Mouse (Mus musculus): ENCODE measurements around the gene Tbc1d8. TPM values are rescaled to one million over a fixed set of nuclear protein-coding genes. Genes with fewer than 3 reads are reported as not detected.
A peak's percentile ranks its signal among the peaks of the same experiment; 100 is the strongest.

Gene Tbc1d8
- polyA plus RNA-seq, 1 experiment from 2014 or later, result 5.0 TPM

DNA sequence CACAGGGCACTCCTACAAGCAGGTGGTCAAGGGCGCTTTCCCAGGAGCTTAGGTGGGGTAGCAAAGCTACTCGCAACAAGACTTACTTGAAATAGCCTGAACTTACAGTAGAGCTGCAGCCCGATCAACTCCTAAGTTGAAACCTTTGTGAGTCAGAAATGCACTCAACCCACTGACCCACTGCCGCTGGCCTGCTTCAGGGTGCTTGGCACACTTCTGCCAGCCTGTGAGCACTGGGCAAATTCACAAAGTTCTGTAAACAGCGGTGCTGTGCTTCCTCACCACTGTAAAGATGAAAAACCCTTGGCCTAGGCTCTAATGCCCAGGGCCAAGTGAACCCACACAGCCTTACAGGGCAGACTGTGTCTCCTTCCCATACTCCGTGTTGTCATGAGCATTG lies 57.6 kb downstream of the Tbc1d8 start:
- Histone ChIP-seq H3K27ac (replicated peaks) (no peak overlapping the region), H3K9ac (no peak overlapping the region), H3K4me3 (replicated peaks) (no peak overlapping the region), H3K27me3 (no peaks in the 10 kb centered on the region), H3K9me3 (replicated peaks) (no peaks in the 10 kb centered on the region), H3K4me1 (replicated peaks) (peaks cover 11% of the 10 kb centered on the region; the same call in 1 of the 2 replicates), H3K36me3 (replicated peaks) (no peaks in the 10 kb centered on the region; the same call in 1 of the 2 replicates), H3K4me2 (no peak overlapping the region)
- 83% methylated on average over 6 of the region's 6 CpGs for WGBS (ENCODE audit: insufficient replicate concordance)
- ATAC-seq (ENCODE audit: insufficient read depth), result no peak

DNA sequence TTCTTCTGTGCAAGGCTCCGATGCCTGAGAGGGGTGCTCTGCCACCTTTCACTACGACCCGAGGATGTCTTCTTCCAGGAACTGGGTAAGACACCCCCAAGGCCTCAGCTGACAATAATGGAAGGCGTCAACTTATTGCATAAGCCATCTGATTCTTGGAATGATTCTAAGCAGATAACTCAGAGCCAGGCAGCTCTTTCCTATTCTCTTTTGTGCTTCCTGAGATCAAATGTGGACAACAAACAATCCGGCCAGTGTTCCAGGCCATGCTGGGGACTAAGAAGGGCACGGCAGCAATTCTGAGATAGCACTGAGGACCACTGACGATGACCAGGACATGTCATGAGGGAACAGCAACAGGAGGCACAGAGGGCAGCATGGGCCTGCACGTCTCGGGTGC lies 59.7 kb downstream of the Tbc1d8 start:
- no peak overlapping the region for H3K9ac ChIP-seq
- no peak for ATAC-seq (ENCODE audit: insufficient read depth)
- WGBS (ENCODE audit: insufficient replicate concordance), result 65% methylated on average over 9 of the region's 9 CpGs
- H3K27me3 ChIP-seq, result no peaks in the 10 kb centered on the region
- H3K4me2 ChIP-seq, result no peak overlapping the region
- H3K9me3 ChIP-seq (replicated peaks), result no peaks in the 10 kb centered on the region
- peaks cover 11% of the 10 kb centered on the region; the same call in 1 of the 2 replicates for H3K4me1 ChIP-seq (replicated peaks)
- no peak overlapping the region for H3K27ac ChIP-seq (replicated peaks)
- no peaks in the 10 kb centered on the region for H3K36me3 ChIP-seq (replicated peaks)
- no peak overlapping the region for H3K4me3 ChIP-seq (replicated peaks)

DNA sequence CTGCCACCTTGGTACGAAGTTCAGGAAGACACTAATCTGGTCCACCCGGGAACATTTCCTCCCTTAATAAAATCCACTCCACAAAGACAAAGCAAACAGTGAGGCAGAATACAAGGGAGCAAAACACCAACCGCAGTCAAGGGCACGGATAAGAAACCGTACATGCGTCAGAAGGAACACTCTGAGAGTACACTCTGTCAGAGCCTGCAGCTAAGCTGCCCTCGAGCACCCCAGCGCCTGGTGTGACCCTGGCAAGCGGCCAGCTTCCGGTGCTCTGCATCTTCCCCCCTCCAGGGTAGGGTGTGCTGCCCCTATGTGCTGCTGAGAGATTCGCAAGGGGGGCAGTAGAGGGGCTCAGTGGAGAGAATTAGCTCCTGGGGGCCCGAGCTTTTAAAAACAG lies 60.7 kb downstream of the Tbc1d8 start:
- WGBS (ENCODE audit: insufficient replicate concordance), result 33% methylated on average over 12 of the region's 12 CpGs

DNA sequence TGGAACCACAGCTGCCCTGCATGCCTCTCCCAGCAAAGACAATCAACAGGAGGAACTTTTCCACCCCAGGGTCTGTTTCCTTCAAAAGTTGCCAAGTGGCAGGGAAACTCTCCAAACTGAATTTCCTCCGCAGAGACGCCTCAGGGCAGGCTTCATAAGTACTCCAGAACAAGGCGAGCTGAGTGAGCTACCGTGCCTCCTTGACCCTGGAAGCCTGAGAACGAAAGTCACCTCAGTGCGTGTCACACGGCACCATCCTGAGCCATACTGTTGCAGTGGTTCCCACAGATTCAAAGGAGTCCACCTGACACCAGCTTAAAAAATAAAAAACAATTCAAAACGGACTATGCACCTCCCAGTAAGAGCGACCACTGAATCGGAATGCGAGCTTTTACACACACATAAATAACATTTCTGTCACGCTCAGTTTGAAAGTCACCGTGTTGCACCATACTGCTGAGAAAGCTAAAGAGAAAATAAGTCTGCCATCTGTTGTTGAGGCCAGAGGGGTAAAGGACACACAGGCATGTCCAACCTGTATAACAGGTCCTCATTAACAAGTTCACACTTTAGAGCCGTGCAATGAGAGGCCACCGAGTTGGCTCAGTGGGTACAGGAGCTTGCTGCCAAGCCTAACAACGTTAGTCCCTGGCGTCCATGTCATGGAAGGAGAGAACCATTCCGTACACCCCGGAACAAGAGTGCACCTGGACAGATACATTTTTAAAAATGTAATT lies 68.3 kb downstream of the Tbc1d8 start:
- Histone ChIP-seq H3K27ac (replicated peaks) (no peak overlapping the region), H3K27me3 (no peaks in the 10 kb centered on the region), H3K9me3 (replicated peaks) (no peaks in the 10 kb centered on the region), H3K4me1 (replicated peaks) (peaks cover 20% of the 10 kb centered on the region), H3K9ac (no peak overlapping the region), H3K36me3 (replicated peaks) (no peaks in the 10 kb centered on the region), H3K4me2 (no peak overlapping the region), H3K4me3 (replicated peaks) (no peak overlapping the region)
- WGBS (ENCODE audit: insufficient replicate concordance), result 85% methylated on average over 19 of the region's 19 CpGs
- ATAC-seq (ENCODE audit: insufficient read depth), result no peak

More for the DNA sequence above, 60.7 kb downstream of the Tbc1d8 start:
- no peak overlapping the region for H3K4me3 ChIP-seq (replicated peaks)
- no peak overlapping the region for H3K27ac ChIP-seq (replicated peaks)
- H3K4me1 ChIP-seq (replicated peaks), result peaks cover 11% of the 10 kb centered on the region; the same call in 1 of the 2 replicates
- H3K36me3 ChIP-seq (replicated peaks), result no peaks in the 10 kb centered on the region
- no peaks in the 10 kb centered on the region for H3K9me3 ChIP-seq (replicated peaks)
- H3K4me2 ChIP-seq, result no peak overlapping the region
- H3K9ac ChIP-seq, result no peak overlapping the region
- no peak for ATAC-seq (ENCODE audit: insufficient read depth)
- no peaks in the 10 kb centered on the region for H3K27me3 ChIP-seq

DNA sequence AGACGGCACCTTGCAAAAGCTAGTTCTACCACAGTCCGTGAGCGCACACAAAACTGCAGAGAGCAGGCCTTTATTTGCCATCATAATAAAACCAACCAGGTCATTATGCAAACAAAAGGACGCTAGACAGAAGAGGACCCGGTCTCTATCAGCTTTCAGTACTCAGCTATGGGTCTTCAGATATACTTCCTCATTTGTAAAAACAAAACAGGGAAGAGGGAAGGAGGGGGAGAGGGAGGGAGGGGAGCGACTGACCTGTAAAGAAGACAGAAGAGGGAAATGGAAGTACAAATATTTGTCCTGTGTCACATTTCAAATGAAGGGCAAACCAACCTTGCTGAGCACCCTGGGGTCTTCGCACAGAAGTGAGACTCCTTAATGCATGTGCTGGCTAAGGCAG lies 69.9 kb downstream of the Tbc1d8 start:
- Histone ChIP-seq H3K4me3 (replicated peaks) (no peak overlapping the region), H3K27me3 (no peaks in the 10 kb centered on the region), H3K4me2 (0 out of 2 replicates have a peak overlapping the region, but pooled peaks have one; percentile 13), H3K36me3 (replicated peaks) (no peaks in the 10 kb centered on the region), H3K9me3 (replicated peaks) (no peaks in the 10 kb centered on the region), H3K27ac (replicated peaks) (no peak overlapping the region), H3K4me1 (replicated peaks) (peaks cover 24% of the 10 kb centered on the region), H3K9ac (no peak overlapping the region)
- ATAC-seq (ENCODE audit: insufficient read depth), result no peak
- WGBS (ENCODE audit: insufficient replicate concordance), result 44% methylated on average over 7 of the region's 7 CpGs

DNA sequence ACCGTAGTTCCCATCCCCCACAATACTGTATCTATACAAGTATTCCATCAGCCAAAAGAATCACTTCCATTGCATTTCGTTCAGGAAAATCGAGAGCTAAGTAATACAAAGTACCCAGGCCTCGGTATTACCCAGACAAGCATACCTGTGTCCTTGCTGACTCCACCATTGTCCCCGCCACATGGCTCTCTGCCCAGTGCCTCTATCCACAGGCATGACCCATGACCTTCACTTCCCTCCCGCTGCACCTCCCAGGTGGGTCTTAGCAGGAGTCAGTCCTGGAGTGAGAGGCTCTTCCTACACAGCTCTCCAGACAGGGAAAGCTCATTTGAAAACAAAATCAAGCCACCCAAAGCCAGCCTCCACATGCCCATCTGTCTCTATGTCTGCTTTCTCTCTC lies 70.4 kb downstream of the Tbc1d8 start:
- Histone ChIP-seq H3K36me3 (replicated peaks) (no peaks in the 10 kb centered on the region), H3K4me3 (replicated peaks) (no peak overlapping the region), H3K4me2 (0 out of 2 replicates have a peak overlapping the region, but pooled peaks have one; percentile 13), H3K9ac (no peak overlapping the region), H3K27me3 (no peaks in the 10 kb centered on the region), H3K27ac (replicated peaks) (no peak overlapping the region), H3K4me1 (replicated peaks) (peaks cover 24% of the 10 kb centered on the region), H3K9me3 (replicated peaks) (no peaks in the 10 kb centered on the region)
- WGBS (ENCODE audit: insufficient replicate concordance), result 76% methylated on average over 6 of the region's 6 CpGs
- ATAC-seq (ENCODE audit: insufficient read depth), result no peak

DNA sequence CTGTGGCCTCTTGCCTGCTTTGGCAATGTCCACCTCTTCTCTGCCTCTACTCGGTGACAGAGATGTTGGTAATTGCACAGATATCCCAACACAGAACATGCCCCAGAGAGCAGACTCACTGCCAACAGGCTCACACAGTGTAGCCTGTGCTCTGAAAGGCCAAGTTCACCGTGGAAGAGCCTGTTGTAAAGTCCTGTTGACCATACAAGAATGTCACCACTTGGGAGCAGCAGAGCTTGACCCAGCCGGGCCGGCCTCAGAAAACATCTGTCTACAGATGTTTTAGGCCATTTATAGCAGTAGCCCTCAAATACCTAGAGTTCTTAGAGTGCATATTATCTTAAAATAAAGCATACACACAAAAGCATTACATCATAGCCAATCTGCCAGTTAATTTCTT lies 71.4 kb downstream of the Tbc1d8 start:
- peaks cover 24% of the 10 kb centered on the region for H3K4me1 ChIP-seq (replicated peaks)
- H3K9ac ChIP-seq, result no peak overlapping the region
- H3K4me2 ChIP-seq, result no peak overlapping the region
- ATAC-seq (ENCODE audit: insufficient read depth), result no peak
- no peak overlapping the region for H3K4me3 ChIP-seq (replicated peaks)
- no peaks in the 10 kb centered on the region for H3K27me3 ChIP-seq
- H3K9me3 ChIP-seq (replicated peaks), result no peaks in the 10 kb centered on the region
- WGBS (ENCODE audit: insufficient replicate concordance), result 69% methylated on average over 4 of the region's 4 CpGs
- H3K36me3 ChIP-seq (replicated peaks), result peaks cover 10% of the 10 kb centered on the region
- H3K27ac ChIP-seq (replicated peaks), result no peak overlapping the region

DNA sequence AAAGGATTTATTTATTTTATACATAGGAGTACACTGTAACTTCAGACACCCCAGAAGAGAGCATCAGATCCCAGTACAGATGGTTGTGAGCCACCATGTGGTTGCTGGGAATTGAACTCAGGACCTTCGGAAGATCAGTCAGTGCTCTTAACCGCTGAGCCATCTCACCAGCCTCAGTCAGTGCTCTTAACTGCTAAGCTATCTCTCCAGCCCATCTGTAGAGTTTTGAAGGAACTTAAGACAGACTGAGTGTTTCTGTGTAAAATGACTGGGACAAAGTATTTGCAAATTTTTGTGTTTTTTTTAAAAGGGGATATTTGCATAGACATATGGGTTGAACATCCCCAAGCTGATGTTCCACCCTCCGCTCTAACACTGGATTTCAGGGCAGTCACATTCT lies 78.4 kb downstream of the Tbc1d8 start:
- H3K9ac ChIP-seq, result no peak overlapping the region
- 0 out of 2 replicates have a peak, but pooled peaks cover 4% of the 10 kb centered on the region for H3K9me3 ChIP-seq (replicated peaks)
- no peak overlapping the region for H3K4me2 ChIP-seq
- peaks cover 37% of the 10 kb centered on the region for H3K36me3 ChIP-seq (replicated peaks)
- peaks cover 13% of the 10 kb centered on the region for H3K4me1 ChIP-seq (replicated peaks)
- WGBS (ENCODE audit: insufficient replicate concordance), result 53% methylated on average over 3 of the region's 3 CpGs
- no peak overlapping the region for H3K27ac ChIP-seq (replicated peaks)
- H3K27me3 ChIP-seq, result no peaks in the 10 kb centered on the region
- no peak for ATAC-seq (ENCODE audit: insufficient read depth)
- H3K4me3 ChIP-seq (replicated peaks), result no peak overlapping the region

DNA sequence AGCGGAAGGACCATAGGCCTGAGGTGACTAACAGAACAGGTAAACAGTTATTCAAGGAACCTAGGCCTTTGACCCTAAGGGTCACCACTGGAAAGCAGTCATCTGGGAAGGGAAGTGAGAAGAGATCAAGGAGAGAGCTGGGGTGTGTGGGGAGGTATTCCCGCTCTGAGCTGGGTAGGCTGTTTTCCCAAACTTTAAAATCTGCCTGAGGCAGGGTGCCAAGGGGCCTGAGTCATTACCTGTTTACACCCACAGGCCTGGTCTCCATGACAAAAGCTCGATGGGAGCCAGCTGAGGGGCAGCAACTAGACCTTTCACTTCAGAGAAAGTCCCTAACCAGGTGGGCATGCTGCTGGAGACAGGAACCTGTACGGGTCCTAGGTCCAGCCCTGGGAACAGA lies 79.3 kb downstream of the Tbc1d8 start:
- Histone ChIP-seq H3K27ac (replicated peaks) (no peak overlapping the region), H3K4me1 (replicated peaks) (peaks cover 22% of the 10 kb centered on the region), H3K36me3 (replicated peaks) (peaks cover 38% of the 10 kb centered on the region), H3K4me2 (no peak overlapping the region), H3K9me3 (replicated peaks) (0 out of 2 replicates have a peak, but pooled peaks cover 4% of the 10 kb centered on the region), H3K4me3 (replicated peaks) (no peak overlapping the region), H3K9ac (no peak overlapping the region), H3K27me3 (no peaks in the 10 kb centered on the region)
- no peak for ATAC-seq (ENCODE audit: insufficient read depth)
- WGBS (ENCODE audit: insufficient replicate concordance), result 79% methylated on average over 4 of the region's 4 CpGs

DNA sequence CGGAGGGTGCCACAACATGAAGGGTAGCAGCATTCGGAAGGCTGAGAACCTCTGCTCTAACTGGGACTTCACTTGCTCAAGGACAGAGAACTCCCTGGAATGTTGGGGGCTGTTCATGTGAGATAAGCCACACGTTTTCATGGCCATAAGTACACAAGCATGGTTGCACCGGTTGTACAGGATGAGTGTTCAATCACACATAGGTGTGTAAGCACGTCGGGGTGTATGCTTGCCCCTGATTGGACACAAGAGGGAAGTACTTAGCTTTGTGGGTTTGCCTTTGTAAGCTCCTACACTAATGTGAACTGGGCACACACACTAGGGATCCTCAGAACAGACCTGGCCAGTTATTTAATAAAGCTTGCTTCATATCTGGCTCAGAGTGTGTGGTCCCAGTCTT lies 80.3 kb downstream of the Tbc1d8 start:
- Histone ChIP-seq H3K9ac (no peak overlapping the region), H3K4me1 (replicated peaks) (peaks cover 28% of the 10 kb centered on the region), H3K27me3 (no peaks in the 10 kb centered on the region), H3K4me3 (replicated peaks) (no peak overlapping the region), H3K27ac (replicated peaks) (no peak overlapping the region), H3K36me3 (replicated peaks) (peaks cover 42% of the 10 kb centered on the region), H3K4me2 (no peak overlapping the region), H3K9me3 (replicated peaks) (0 out of 2 replicates have a peak, but pooled peaks cover 4% of the 10 kb centered on the region)
- WGBS (ENCODE audit: insufficient replicate concordance), result 57% methylated on average over 6 of the region's 6 CpGs
- ATAC-seq (ENCODE audit: insufficient read depth), result no peak

DNA sequence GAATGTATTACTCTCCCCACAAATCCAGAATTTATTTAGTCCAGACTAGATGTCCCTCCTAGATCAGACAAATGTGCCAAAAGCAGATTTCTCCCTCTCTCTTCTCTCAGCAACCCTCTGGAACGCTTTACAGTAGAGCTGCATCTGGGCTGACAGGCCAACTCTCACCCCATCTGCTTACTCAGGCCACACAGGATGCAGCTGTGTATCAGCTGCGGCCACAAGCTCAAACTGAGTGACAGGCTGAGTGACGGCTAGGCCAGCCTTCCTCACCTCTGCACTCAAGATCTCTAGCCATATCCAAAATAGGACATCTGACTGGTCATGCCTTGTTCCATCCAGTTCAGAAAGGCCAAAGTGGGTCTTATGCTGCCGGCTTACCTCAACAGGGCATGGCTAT lies 82.2 kb downstream of the Tbc1d8 start:
- Histone ChIP-seq H3K4me2 (no peak overlapping the region), H3K9me3 (replicated peaks) (0 out of 2 replicates have a peak, but pooled peaks cover 4% of the 10 kb centered on the region), H3K27me3 (no peaks in the 10 kb centered on the region), H3K4me3 (replicated peaks) (no peak overlapping the region), H3K9ac (no peak overlapping the region), H3K27ac (replicated peaks) (no peak overlapping the region), H3K36me3 (replicated peaks) (peaks cover 39% of the 10 kb centered on the region), H3K4me1 (replicated peaks) (peaks cover 41% of the 10 kb centered on the region)
- WGBS (ENCODE audit: insufficient replicate concordance), result 16% methylated on average over 4 of the region's 4 CpGs
- no peak for ATAC-seq (ENCODE audit: insufficient read depth)
